Mouse (Mus musculus): Measurements from ENCODE around the gene Zfp108. TPM values are rescaled to one million over a fixed set of nuclear protein-coding genes. Genes with fewer than 3 reads are reported as not detected.
A peak's percentile ranks its signal among the peaks of the same experiment; 100 is the strongest.

Gene Zfp108
- total RNA-seq, 2 experiments from 2014 or later: 1.4 to 1.7 TPM

GRCm38 (mm10) chr7:24280031-24280857 is 25.6 kb downstream of the Zfp108 start:
- no peak for DNase-seq
- intact Hi-C loops (cut with DNase I): no loop called here

GRCm38 (mm10) chr7:24280858-24281145 is 26.2 kb downstream of the Zfp108 start:
- DNase-seq: no peak
- intact Hi-C loops (cut with DNase I): no loop called here

- no peak for DNase-seq
- intact Hi-C loops (cut with DNase I): no loop called here
These were observed 31.5 kb downstream of the Zfp108 start for GRCm38 (mm10) chr7:24286090-24286489.

- intact Hi-C loops (cut with DNase I): no loop called here
- no peak for DNase-seq
These were observed 32.3 kb downstream of the Zfp108 start for GRCm38 (mm10) chr7:24286916-24287315.

GRCm38 (mm10) chr7:24287670-24288069 is 33.1 kb downstream of the Zfp108 start:
- intact Hi-C loops (cut with DNase I): no loop called here
- DNase-seq: no peak

GRCm38 (mm10) chr7:24288512-24288911 is 33.9 kb downstream of the Zfp108 start:
- intact Hi-C loops (cut with DNase I): no loop called here
- no peak for DNase-seq

GRCm38 (mm10) chr7:24290106-24290693 is 35.6 kb downstream of the Zfp108 start:
- no peak for DNase-seq
- intact Hi-C loops (cut with DNase I): no loop called here

GRCm38 (mm10) chr7:24291387-24292090 is 36.9 kb downstream of the Zfp108 start:
- no peak for DNase-seq
- intact Hi-C loops (cut with DNase I): no loop called here

- intact Hi-C loops (cut with DNase I): no loop called here
- no peak for DNase-seq
These were observed 38.7 kb downstream of the Zfp108 start for GRCm38 (mm10) chr7:24293061-24293851.

GRCm38 (mm10) chr7:24294763-24295162 is 40.2 kb downstream of the Zfp108 start:
- DNase-seq: no peak
- intact Hi-C loops (cut with DNase I): no loop called here

- intact Hi-C loops (cut with DNase I): no loop called here
- DNase-seq: no peak
These were observed 40.8 kb downstream of the Zfp108 start for GRCm38 (mm10) chr7:24295376-24295775.

DNA sequence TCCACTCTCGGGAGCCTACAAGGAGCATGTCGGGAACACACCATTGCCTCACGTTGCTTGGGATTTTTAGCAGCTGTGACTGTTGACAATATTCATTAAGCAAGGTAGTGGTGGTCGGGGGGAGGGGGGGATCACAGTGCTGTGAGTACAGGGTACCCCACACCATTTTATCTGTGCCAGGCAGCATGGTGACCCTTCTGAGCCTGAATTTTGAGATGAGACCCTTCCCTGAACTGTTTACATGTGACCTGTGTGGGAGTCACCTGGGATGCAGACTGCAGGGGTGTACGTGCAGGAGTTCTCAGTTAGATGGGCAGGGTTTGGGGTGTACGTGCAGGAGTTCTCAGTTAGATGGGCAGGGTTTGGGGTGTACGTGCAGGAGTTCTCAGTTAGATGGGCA is 41.8 kb downstream of the Zfp108 start:
- DNase-seq: no peak
- intact Hi-C loops (cut with DNase I): no loop called here

DNA sequence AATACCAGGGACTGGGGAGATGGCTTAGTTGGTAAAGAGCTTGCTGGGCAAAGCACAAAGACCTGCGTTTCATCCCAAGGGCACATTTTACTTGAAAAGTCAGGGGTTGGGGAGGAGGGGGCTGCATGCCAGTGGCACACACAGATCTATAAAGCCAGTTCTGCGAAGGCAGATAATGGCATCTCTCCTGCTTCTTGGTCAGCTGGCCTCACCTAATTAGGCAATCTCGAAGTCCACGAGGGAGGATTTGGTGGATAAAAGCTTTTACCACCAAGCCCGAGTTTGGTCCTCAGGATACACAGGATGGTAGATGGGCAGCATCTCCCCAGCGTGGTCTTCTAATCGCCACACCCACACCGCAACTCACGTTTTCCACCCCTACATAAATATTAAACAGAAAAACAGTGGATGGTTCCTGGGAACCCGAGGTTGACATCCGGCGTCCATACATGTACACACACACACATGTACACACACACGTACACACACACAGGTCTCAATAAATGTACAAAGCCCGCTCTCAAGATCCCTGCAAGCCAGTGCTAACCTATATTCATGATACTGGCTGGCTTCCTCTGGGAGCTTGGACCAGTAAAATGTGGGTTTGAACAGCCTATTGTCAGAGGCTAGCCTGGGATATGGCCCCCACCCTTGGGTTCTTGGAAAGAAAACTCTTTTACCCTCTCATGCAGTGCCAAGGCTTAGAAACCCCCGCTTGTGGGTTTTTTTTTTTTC is 42.9 kb downstream of the Zfp108 start:
- intact Hi-C loops (cut with DNase I): loop anchor here (2.0 kb wide), 1 partner anchor 329 kb away; no protein-coding TSS in a partner anchor
- no peak for DNase-seq

GRCm38 (mm10) chr7:24298635-24298972 is 44.0 kb downstream of the Zfp108 start:
- intact Hi-C loops (cut with DNase I): loop anchor here (2.0 kb wide), 1 partner anchor 330 kb away; no protein-coding TSS in a partner anchor
- DNase-seq: no peak

DNA sequence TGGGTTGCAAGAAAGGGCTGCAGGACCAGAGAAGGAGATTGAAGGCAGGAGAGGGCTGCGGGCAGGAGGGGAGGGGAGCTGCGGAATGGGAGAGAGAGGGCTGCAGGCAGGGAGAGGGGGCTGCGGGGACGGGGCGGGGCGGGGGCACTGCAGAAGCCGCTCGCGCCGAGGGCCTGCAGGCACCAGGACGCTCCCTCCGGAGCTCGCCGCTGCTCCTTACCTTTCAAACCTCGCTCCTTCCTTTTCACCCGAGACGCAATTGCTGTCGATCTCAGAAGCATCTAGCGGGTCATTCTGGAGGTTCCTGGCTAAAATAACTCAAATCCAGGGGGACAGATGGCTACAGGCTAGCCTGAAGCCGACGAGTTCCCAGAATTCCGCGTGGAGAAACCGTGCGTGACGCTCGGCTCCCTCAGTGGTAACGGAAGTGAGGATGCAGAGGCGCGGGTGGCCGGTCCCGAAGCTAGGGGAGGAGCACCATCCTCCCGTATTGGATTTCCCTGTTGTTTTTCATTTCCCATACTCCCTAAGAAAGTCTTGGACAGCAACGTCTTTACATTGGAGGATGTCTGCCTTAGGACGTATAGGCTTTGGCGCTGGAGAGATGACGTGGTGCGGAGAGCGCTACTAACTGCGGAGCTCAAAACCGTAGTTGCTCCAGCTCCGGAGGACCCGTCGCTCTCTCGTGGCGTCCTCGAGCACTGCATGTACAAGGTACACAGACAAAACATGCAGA is 44.5 kb downstream of the Zfp108 start:
- intact Hi-C loops (cut with DNase I): loop anchor here (2.0 kb wide), 1 partner anchor 330 kb away; no protein-coding TSS in a partner anchor

DNA sequence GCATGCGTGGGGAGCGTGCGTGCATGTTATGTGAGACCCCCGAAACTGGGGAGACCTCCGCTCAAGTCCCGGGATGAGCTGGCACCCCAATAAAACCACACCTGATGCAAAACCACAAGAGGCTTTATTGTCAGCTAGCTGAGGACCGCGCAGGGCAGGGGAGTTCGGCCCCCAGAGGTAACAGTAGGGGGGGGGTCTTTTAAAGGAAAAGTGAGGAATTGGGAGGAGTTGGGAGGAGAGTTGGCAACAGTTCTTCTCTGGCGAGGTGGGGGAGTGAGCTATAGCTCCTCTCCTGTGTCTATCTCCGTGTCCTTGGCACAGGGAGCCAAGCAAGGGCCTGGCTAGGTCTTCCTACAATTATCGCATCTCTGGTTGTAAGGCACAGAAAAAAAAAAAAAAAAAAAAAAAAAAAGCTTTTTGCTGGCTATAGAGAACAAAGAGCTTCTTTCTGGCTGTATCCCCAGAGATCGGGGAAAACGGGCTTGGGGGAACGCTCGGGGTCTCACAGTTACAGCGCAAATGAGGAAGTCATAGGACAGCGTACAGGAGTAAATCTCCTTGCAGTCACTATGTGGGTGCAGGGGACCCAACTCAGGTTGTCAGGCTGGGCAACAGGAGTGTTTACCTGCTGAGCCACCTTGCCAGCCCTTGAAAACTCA is 45.4 kb downstream of the Zfp108 start:
- intact Hi-C loops (cut with DNase I): loop anchor here (2.0 kb wide), 1 partner anchor 331 kb away; no protein-coding TSS in a partner anchor
- peak; percentile 3 to 23 for DNase-seq

More for the DNA sequence above, 44.5 kb downstream of the Zfp108 start:
- DNase-seq: peak; percentile 82 to 83

GRCm38 (mm10) chr7:24300771-24301282 is 46.2 kb downstream of the Zfp108 start, which contains the start of gene Zfp61:
Gene Zfp61 (minus strand): TSS chr7:24301232.
- intact Hi-C loops (cut with DNase I): no loop called here
- peak; percentile 22 to 25 for DNase-seq
